Mouse (Mus musculus): ENCODE measurements around the gene Afap1l2.

Gene Afap1l2

GRCm38 (mm10) chr19:56976515-56976914 lies 31.5 kb downstream of the Afap1l2 start:
- DNase-seq (ENCODE audit: low spot score): no peak

- DNase-seq (ENCODE audit: low spot score): no peak
Measured at GRCm38 (mm10) chr19:56975502-56975901, 32.5 kb downstream of the Afap1l2 start.

DNA sequence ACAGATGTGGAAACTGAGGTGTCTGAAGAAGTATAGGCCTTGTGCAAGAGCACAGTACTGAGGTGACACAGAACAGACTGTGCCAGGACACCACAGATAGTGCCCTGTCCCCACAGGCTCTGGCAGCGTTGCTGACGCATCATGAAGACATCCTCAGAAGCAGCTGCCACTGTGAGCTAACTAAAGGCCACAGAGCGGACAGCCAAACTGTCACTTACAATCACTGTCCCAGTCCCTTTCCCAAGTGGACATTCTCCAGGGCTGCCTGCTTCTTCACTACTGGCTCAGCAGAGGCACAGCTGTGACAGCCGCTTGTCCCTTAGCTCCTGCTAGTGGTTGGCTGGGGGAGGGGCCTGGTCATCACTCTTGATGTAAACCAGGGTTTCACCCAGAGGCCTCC lies 33.9 kb downstream of the Afap1l2 start:
- no peak for DNase-seq (ENCODE audit: low spot score)

DNA sequence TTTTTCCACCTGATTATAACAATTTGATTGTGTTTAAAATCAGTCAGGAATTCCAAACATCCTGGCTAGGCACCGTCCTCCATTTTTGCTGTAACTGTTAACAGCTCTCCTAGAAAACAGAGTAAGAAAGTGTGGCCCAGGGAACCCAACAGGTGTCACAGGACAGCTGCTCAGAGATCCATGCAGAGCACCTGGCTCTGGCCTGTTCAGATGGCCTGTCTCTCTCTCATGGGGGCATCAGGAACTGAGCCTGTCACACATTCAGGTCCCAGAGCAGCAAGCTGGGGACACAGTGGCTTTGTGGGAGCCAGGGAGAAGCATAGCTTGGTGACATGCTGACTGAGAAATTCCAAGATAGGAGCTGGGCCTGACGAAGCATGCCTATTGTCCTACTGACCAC lies 35.3 kb downstream of the Afap1l2 start:
- no peak for DNase-seq (ENCODE audit: low spot score)

DNA sequence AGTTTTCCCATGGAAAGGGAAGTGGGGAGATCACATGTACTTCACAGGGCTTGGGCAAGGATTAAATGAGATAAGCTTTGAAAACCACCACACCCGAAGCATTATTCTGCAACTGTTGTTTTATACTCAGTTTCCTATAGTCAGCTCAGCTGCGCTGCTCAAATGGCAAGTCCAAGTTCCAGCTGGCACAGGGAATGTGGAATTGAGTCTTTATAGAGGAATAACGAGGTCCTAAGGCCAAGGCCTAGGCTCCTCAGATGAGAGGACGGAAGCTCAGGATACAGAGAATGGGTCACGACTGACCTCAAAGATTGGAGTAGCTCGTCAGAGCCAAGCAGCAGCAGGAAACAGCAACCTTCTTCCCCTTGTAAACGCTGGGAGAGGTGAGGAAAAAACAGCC lies 36.7 kb downstream of the Afap1l2 start:
- no peak for DNase-seq (ENCODE audit: low spot score)

DNA sequence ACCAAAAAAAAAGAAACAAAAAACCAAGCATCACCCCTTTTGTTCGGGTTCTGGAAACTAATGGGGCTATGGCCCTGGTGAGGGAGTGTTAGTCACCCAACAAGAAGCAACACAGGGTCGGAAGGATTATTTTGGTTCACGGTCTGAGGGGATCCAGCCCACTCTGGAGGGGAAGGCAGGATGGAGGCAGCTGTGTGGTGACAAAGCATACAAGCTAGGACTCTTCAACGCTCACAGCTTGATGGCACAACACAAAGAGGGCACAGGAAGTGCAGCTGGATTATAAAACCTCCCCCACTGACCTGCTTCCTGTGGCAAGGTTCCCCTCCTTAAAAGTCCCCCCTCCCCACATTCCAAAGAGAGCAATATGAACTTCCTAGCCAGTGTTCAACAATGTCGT lies 44.2 kb downstream of the Afap1l2 start:
- DNase-seq (ENCODE audit: low spot score): no peak

DNA sequence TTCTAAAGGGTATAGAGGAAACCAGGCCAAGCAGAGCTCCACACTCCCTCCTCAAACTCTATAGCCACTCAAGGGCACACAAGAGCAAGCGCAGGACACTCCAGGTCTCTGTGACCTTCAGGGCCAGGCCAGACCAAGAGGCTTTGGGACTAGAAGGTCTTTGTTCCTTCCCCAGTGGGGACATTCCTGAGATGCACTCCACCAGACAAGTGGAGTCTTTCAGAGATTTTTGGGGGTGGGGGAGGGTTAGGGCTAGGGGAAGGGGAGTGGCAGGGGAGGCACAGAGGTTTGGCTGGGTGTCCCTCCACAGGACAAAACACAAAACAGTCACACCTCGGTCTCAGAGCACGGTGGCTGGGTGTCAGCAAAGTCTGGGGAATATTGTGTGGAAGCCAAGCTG lies 48.4 kb downstream of the Afap1l2 start:
- no peak for DNase-seq (ENCODE audit: low spot score)

DNA sequence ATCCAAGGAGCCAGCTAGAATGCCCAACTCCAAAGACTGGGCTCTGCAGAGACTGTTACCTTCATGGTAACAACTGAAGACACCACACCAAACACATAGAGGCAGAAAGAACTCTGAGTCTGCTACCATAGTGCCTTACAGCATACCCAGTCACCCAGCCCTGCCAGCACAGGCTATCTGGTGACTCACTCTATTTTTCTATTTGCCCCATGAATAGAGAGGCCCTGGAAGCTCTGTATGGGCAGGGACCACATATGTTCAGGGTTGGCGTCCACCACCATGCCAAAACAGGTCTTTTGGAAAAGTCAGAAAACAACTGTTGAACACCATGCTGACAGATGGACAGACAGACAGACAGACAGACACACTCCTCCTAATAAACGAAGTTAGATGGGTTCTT lies 49.0 kb downstream of the Afap1l2 start:
- no peak for DNase-seq (ENCODE audit: low spot score)

- no peak for DNase-seq (ENCODE audit: low spot score)
Measured at GRCm38 (mm10) chr19:56958582-56959021, 49.4 kb downstream of the Afap1l2 start.

DNA sequence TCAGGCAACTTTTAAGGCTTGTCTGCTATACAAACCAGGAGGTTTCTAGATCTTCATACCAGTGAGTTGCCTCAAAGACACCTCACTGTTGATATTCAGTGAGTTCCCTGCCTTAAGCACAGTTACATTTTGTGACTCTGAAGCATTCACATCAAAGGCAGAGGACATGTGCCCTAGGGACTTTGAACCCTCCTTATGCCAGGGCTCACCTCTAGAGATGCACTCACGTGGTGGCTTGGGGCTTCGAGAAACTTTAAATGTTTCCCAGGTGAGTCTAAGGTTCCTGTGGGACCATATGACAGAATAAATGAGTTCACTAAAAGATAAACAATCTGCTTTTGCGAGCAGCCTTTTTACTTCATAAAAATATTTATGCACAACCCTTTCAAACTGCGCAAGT lies 50.0 kb downstream of the Afap1l2 start:
- no peak for DNase-seq (ENCODE audit: low spot score)

DNA sequence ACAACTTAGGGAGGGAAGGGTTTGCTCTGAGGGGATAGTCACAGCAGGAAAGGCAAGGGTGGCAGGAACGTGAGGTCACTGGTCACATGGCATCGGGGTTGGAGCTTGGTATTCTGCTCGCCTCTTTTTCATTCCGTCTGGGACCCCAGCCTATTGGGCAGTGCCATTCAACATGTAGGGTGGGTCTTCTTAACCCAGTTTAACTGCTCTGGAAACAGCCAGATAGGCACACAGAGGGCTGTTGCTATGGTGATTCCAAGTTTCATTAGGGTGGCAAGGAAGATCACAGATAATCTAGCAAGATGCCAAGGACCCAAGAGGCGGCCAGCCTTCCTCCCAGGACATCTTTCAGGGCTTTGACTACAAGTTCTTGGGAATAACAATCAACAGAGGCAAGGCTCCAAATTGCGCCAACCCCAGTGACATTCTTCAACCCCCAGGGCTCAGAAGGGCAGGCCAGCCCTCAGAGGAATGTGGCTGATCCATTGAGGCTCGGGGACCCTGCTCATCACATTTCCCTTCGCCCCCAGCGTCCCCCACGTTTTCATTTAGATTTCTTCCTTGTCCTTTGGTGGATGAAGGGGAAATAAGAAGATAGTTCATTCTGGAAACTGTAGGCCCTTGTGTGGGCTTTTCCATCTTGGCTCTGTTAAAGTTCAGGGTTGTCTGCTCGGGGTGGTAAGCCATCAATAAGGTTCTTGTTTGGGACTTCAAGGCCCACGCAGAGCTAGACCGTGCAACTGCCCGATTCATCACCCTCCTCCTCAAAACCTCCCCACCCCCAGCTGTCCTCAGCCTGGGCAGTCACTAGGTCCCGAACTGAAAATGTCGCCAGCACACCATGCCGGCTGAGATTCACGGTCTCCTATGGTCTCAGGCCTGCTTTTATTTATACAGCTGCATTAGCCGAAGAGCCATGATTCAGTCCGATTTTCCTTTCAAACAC lies 52.2 kb downstream of the Afap1l2 start:
- DNase-seq (ENCODE audit: low spot score): no peak

- DNase-seq (ENCODE audit: low spot score): no peak
Measured at GRCm38 (mm10) chr19:56954857-56955256, 53.2 kb downstream of the Afap1l2 start.

- no peak for DNase-seq (ENCODE audit: low spot score)
Measured at GRCm38 (mm10) chr19:56953856-56954255, 54.2 kb downstream of the Afap1l2 start.

- DNase-seq (ENCODE audit: low spot score): no peak
Measured at GRCm38 (mm10) chr19:56950818-56951217, 57.2 kb downstream of the Afap1l2 start.

- DNase-seq (ENCODE audit: low spot score): no peak
Measured at GRCm38 (mm10) chr19:56949868-56950267, 58.2 kb downstream of the Afap1l2 start.

DNA sequence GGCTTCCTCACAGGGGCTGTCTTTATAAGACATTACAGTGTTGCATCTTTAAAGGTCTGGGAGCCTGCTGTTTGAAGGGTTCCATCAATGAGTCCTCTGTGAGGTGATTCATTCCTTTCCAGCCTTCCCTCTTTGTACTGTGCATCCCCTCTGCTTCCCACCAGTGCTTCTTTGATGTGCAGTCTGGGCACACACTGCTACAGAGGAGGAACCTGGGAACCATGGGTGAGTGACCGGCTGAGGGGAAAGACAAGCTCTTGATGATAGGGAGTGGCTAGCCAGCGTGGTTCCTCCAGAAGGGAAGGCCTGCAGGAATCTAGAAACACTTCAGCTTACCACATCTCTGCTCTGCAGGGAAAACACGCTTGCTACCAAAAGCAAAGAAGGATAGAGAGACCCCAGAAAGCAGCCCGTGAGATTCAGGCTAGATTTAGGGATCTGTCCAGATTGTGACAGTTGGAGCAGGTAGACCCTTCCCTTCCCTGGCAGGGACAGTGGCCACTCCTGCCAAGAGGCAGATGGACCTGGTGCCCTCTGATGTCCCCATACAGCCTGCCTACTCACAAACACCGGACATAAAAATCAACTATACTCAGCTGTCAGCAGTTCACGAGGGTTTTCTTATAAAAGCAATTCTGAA lies 59.9 kb downstream of the Afap1l2 start:
- DNase-seq (ENCODE audit: low spot score): no peak

GRCm38 (mm10) chr19:56946727-56947126 lies 61.3 kb downstream of the Afap1l2 start:
- DNase-seq (ENCODE audit: low spot score): no peak

- DNase-seq (ENCODE audit: low spot score): no peak
Measured at GRCm38 (mm10) chr19:56946277-56946676, 61.8 kb downstream of the Afap1l2 start.

DNA sequence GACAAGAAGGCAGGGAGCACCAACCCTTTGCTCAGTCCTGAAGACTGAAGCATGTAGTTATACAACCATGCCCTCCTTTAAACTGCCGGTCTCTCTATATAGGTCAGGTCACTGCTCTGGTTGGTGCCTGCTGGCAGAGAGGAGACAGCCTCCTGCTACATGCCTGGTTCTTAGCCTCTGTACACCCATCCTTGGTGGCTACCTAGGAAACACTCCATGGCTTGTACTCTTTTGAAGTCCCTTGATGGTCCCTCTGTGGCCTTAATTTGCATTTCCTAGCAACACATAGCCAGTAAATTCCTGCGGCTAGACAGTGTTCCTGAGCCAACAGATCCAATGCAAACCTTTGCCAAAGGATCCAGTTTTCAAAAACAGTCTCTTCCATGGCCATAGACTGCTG lies 62.4 kb downstream of the Afap1l2 start:
- no peak for DNase-seq (ENCODE audit: low spot score)

- no peak for DNase-seq (ENCODE audit: low spot score)
Measured at GRCm38 (mm10) chr19:56944826-56945225, 63.2 kb downstream of the Afap1l2 start.

- no peak for DNase-seq (ENCODE audit: low spot score)
Measured at GRCm38 (mm10) chr19:56944211-56944610, 63.8 kb downstream of the Afap1l2 start.

DNA sequence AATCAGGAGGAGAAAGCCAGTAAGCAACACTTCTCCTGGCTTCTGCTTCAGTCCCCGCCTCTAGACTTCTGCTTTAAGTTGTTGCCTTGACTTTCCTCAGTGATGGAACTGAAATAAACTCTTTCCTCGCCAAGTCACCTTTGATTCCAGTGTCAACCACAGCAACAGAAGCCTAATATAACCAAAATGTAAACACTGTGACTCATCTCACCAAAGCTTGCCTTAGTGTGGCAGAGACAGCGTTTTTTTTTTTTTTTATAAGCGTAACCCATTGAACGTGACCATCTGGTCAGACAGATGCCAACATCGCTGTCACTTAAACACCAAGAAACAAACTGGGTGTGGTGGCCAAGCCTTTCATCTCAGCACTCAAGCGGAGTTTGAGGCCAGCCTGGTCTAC lies 65.8 kb downstream of the Afap1l2 start:
- DNase-seq (ENCODE audit: low spot score): no peak

- DNase-seq (ENCODE audit: low spot score): no peak
Measured at GRCm38 (mm10) chr19:56940507-56940906, 67.5 kb downstream of the Afap1l2 start.

Measured in left cerebral cortex, adult 11 months (tissue).